Mouse (Mus musculus) limb, embryonic 10.5 days (tissue): ENCODE measurements around the gene Tenm2. TPM values are rescaled to one million over a fixed set of nuclear protein-coding genes. Genes with fewer than 3 reads are reported as not detected.

Source experiments
- DNase-seq: peaks from one replicate; pipeline ENCODE4 v3.0.0-alpha.2; 2017; ENCODE audit warnings: low spot score
- H3K27ac ChIP-seq: fragments of 300-500 bp; sonication (generic); 2 replicates; pipeline ENCODE4 v1.5.1; 2016; ENCODE audit warnings: mild to moderate bottlenecking
- H3K27me3 ChIP-seq: fragments of 300-500 bp; sonication (generic); 2 replicates; pipeline ENCODE4 v1.6.1; 2016; ENCODE audit warnings: low read depth, mild to moderate bottlenecking; ENCODE audit not compliant: poor library complexity, severe bottlenecking
- H3K36me3 ChIP-seq: fragments of 300-500 bp; sonication (generic); 2 replicates; pipeline ENCODE4 v1.6.1; 2016; ENCODE audit warnings: mild to moderate bottlenecking, moderate library complexity
- H3K4me1 ChIP-seq: fragments of 300-500 bp; sonication (generic); 2 replicates; pipeline ENCODE4 v1.6.1; 2016
- H3K4me3 ChIP-seq: fragments of 300-500 bp; sonication (generic); 2 replicates; pipeline ENCODE4 v1.5.1; 2016; ENCODE audit warnings: mild to moderate bottlenecking, moderate library complexity
- H3K9me3 ChIP-seq: fragments of 300-500 bp; sonication (generic); replicated peaks from 2 replicates; pipeline ENCODE4 v1.6.1; 2016; ENCODE audit warnings: mild to moderate bottlenecking
- WGBS: fragments of 180-500 bp; shearing (Covaris S2); methylation state at CpG from one replicate; pipeline ENCODE4 v1.1.7; 2016; 5-methylcytosine and 5-hydroxymethylcytosine counted together
- polyA plus RNA-seq: library from polyadenylated mRNA; unstranded; fragments of >200 nt; fragmentation: Nextera tagmentation; extraction: Ambion mirVana; gene quantifications from 2 replicates; pipeline ENCODE4 v1.2.1, GENCODE M21; 2016

The Tenm2 gene
- polyA plus RNA-seq, 1 experiment from 2014 or later: 0.60 TPM

DNA sequence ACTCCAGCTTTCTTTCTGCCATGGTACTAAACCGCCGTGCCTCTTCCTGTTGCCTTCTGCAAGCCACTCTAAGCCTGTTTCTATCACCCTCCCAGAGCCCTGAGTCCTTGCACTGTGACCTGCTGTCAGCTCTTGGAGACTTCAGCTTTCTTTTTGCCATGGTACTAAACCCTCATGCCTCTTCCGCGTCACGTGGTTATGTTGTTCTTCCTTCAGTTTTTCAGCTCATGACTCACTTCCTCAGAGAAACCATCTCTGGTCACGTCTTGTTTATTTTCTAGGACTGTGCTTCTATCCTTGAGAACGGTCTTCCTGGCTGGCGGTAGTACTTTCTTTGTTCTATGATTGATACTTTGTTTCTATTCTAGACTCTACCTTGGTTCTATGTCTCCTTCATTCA is 537.9 kb downstream of the Tenm2 start:
- H3K36me3 ChIP-seq: no peaks in the 10 kb centered on the region
- H3K4me1 ChIP-seq: peaks cover 15% of the 10 kb centered on the region
- no peaks in the 10 kb centered on the region for H3K27me3 ChIP-seq
- H3K4me3 ChIP-seq: no peak overlapping the region
- no peaks in the 10 kb centered on the region for H3K9me3 ChIP-seq
- DNase-seq: no peak
- 90% methylated on average over 8 of the region's 8 CpGs for WGBS
- H3K27ac ChIP-seq: no peak overlapping the region

GRCm38 (mm10) chr11:36697021-36697639 is 538.6 kb downstream of the Tenm2 start:
- Histone ChIP-seq H3K4me3 (no peak overlapping the region), H3K9me3 (no peaks in the 10 kb centered on the region), H3K27ac (no peak overlapping the region), H3K36me3 (no peaks in the 10 kb centered on the region), H3K27me3 (no peaks in the 10 kb centered on the region), H3K4me1 (peaks cover 15% of the 10 kb centered on the region)
- WGBS: 49% methylated on average over 10 of the region's 10 CpGs
- DNase-seq: no peak

DNA sequence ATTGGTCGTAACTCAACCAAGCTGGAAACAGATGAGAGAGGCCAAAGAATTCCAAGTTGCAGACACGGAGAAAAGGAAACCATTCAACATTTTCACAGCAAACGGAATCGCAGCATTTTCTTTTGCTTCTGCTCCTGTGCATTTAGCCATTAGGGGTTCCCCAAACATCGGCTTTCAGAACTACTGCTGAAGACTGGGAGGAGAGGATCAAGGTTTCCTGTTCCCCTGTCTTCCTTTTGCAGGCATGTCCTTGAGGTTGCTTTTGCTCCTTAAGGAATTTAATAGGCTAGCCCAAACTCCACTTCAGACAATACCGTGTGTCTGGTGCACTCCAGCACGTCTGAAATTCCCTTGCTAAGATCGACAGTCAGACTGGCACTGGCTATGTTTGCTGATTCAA is 541.0 kb downstream of the Tenm2 start:
- 82% methylated on average over 8 of the region's 8 CpGs for WGBS
- H3K4me1 ChIP-seq: peaks cover 15% of the 10 kb centered on the region

DNA sequence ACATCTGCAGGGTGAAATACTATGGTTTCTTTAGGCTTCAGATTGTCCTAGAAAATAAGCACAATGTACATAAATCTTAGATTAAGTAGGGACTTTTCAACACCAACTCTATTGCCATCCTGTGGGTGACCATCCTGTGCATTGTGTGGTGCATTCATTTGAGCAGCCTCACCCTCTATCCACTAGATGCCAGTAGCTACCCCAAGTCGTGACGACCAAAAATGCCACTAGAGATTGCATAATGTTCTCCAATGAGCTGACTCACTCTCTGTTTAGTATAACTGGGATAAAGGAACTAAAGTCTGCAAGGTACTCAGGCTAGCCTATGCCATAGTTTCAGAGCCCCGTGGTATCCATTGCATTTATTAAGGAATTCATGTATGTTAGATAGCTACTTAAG is 543.1 kb downstream of the Tenm2 start:
- H3K27ac ChIP-seq: no peak overlapping the region
- peaks cover 9% of the 10 kb centered on the region; the same call in 1 of the 2 replicates for H3K4me1 ChIP-seq
- 81% methylated on average over 3 of the region's 3 CpGs for WGBS
- H3K36me3 ChIP-seq: no peaks in the 10 kb centered on the region
- DNase-seq: no peak
- H3K9me3 ChIP-seq: no peaks in the 10 kb centered on the region
- no peak overlapping the region for H3K4me3 ChIP-seq
- H3K27me3 ChIP-seq: no peaks in the 10 kb centered on the region

More for the DNA sequence above, 541.0 kb downstream of the Tenm2 start:
- Histone ChIP-seq H3K27me3 (no peaks in the 10 kb centered on the region), H3K9me3 (no peaks in the 10 kb centered on the region), H3K36me3 (no peaks in the 10 kb centered on the region), H3K27ac (no peak overlapping the region), H3K4me3 (no peak overlapping the region)
- no peak for DNase-seq

- H3K36me3 ChIP-seq: no peaks in the 10 kb centered on the region
- H3K27me3 ChIP-seq: no peaks in the 10 kb centered on the region
- no peak for DNase-seq
- H3K4me3 ChIP-seq: no peak overlapping the region
- H3K9me3 ChIP-seq: no peaks in the 10 kb centered on the region
- no peak overlapping the region for H3K27ac ChIP-seq
- H3K4me1 ChIP-seq: no peaks in the 10 kb centered on the region
- WGBS: 80% methylated on average over 6 of the region's 6 CpGs
Observed at GRCm38 (mm10) chr11:36690826-36691225, 544.9 kb downstream of the Tenm2 start.

- no peaks in the 10 kb centered on the region for H3K36me3 ChIP-seq
- no peak overlapping the region for H3K27ac ChIP-seq
- H3K27me3 ChIP-seq: no peaks in the 10 kb centered on the region
- peaks cover 10% of the 10 kb centered on the region for H3K4me1 ChIP-seq
- no peaks in the 10 kb centered on the region for H3K9me3 ChIP-seq
- WGBS: 86% methylated on average over 6 of the region's 6 CpGs
- H3K4me3 ChIP-seq: no peak overlapping the region
- DNase-seq: no peak
Observed at GRCm38 (mm10) chr11:36686253-36686652, 549.5 kb downstream of the Tenm2 start.

DNA sequence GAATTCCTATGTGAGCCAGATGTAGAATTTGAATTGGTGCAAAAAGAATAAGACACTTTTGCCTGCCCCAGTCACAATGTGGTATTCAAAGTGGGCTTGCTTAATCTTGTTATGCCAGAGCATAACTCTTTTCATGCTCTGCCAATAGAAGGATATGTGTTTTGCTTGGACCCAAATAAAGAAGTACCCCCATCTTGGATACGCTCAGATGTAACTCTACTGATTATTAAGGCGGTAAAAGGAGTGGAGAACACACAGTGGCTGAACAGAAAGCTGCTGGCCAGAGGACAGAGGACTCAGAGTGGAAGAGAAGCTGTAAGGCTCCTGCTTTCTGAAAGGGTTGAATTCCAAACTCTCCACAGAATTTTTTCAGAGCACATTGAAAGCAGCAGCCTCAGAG is 556.4 kb downstream of the Tenm2 start:
- H3K27me3 ChIP-seq: peaks cover 18% of the 10 kb centered on the region
- no peak overlapping the region for H3K4me3 ChIP-seq
- H3K27ac ChIP-seq: no peak overlapping the region
- peaks cover 12% of the 10 kb centered on the region for H3K4me1 ChIP-seq
- H3K36me3 ChIP-seq: no peaks in the 10 kb centered on the region
- no peaks in the 10 kb centered on the region for H3K9me3 ChIP-seq
- WGBS: 94% methylated on average over 2 of the region's 2 CpGs
- no peak for DNase-seq

GRCm38 (mm10) chr11:36678542-36678941 is 557.2 kb downstream of the Tenm2 start:
- no peaks in the 10 kb centered on the region for H3K36me3 ChIP-seq
- DNase-seq: no peak
- no peak overlapping the region for H3K27ac ChIP-seq
- H3K4me1 ChIP-seq: peaks cover 12% of the 10 kb centered on the region
- peak overlapping the region; percentile 57 for H3K4me3 ChIP-seq
- peaks cover 18% of the 10 kb centered on the region for H3K27me3 ChIP-seq
- no peaks in the 10 kb centered on the region for H3K9me3 ChIP-seq
- 56% methylated on average over 2 of the region's 2 CpGs for whole genome bisulfite sequencing

DNA sequence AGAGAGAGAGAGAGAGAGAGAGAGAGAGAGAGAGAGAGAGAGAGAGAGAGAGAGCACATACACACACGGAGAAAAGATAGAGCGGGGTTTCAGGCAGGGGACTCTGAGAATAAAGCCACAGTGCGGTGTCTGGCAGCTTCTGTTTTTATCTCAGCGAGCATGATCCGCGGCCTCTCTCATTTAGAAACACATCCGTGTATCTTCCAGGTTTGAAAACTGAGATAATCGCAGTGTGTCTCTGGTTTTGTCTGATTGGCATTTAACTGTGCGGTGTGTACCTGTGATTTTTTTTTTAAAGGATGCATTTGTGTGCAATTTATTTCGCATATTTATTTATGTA is 557.7 kb downstream of the Tenm2 start:
- DNase-seq: no peak
- WGBS: 12% methylated on average over 10 of the region's 10 CpGs
- peak overlapping the region; percentile 57 for H3K4me3 ChIP-seq
- H3K27ac ChIP-seq: peak overlapping the region; percentile 89
- no peaks in the 10 kb centered on the region for H3K36me3 ChIP-seq
- peaks cover 18% of the 10 kb centered on the region for H3K27me3 ChIP-seq
- H3K4me1 ChIP-seq: peaks cover 12% of the 10 kb centered on the region
- H3K9me3 ChIP-seq: no peaks in the 10 kb centered on the region

DNA sequence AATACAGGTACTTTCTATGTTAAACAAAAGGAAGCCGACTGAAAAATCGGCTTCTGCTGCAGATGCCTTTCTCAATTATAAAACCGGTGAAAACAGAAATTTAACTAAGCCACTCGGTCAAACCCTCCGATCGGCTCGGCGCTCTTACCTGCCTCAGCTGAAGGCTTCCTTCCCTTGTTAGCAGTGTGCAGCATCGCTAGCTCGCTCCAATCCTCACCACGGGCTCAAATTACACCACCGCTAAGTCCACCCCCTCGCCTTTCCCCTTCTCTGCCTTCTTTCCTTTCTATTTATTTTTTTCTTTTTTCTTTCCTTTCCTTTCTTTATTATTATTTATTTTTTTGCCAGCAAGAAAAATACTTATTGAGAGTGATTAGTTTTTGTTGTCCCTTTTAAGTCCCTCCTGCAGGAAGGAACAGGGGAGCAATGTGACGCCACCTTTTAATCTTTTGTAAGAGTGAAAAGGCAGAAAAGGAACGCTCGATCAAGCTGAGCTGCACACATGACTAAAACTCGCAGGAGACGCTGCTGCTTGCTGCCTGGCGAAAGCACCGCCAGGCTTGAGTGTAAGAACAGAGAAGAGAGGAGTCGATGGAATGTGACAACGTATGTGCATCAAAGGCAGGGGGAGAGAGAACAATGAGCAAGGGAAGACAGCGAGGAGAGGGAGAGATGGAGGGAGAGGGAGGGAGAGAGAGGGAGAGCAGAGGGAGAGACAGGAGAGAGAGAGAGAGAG is 558.3 kb downstream of the Tenm2 start:
- H3K27me3 ChIP-seq: peaks cover 18% of the 10 kb centered on the region
- WGBS: 1% methylated on average over 23 of the region's 23 CpGs
- H3K9me3 ChIP-seq: no peaks in the 10 kb centered on the region
- H3K27ac ChIP-seq: peak overlapping the region; percentile 89
- H3K36me3 ChIP-seq: no peaks in the 10 kb centered on the region
- peak overlapping the region; percentile 57 for H3K4me3 ChIP-seq
- DNase-seq: peak; percentile 63
- H3K4me1 ChIP-seq: peaks cover 12% of the 10 kb centered on the region

- WGBS: 64% methylated on average over 16 of the region's 16 CpGs
- Histone ChIP-seq H3K27ac (no peak overlapping the region), H3K4me3 (peak overlapping the region; percentile 57), H3K27me3 (peaks cover 18% of the 10 kb centered on the region), H3K9me3 (no peaks in the 10 kb centered on the region), H3K4me1 (peaks cover 6% of the 10 kb centered on the region), H3K36me3 (no peaks in the 10 kb centered on the region)
- no peak for DNase-seq
Observed at GRCm38 (mm10) chr11:36676446-36677284, 559.1 kb downstream of the Tenm2 start.

- no peak for DNase-seq
- Histone ChIP-seq H3K4me1 (no peaks in the 10 kb centered on the region), H3K27me3 (peaks cover 18% of the 10 kb centered on the region), H3K27ac (no peak overlapping the region), H3K36me3 (no peaks in the 10 kb centered on the region), H3K4me3 (no peak overlapping the region), H3K9me3 (no peaks in the 10 kb centered on the region)
- WGBS: 90% methylated on average over 4 of the region's 4 CpGs
Observed at GRCm38 (mm10) chr11:36674902-36675422, 560.8 kb downstream of the Tenm2 start.

DNA sequence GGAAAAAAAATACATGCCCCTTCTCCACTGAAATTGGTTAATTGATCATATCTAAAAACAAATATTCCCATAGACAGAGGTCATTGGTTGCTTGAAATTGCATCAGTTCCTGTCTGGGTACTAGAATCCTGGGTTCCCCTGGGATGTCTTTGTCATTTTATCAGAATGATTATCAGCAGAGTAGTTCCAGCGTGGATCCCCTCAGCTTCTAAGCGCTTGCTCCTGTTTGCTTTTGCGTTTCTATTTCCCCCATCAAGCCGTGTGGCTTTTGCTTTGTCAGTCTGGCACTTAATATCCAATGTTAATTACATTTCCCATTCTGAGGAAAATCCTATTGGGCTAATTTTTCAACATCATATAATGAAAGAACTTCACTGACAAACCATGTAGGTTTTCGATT is 561.6 kb downstream of the Tenm2 start:
- no peaks in the 10 kb centered on the region for H3K4me1 ChIP-seq

More for the DNA sequence above, 561.6 kb downstream of the Tenm2 start:
- no peak for DNase-seq
- Histone ChIP-seq H3K27me3 (peaks cover 15% of the 10 kb centered on the region), H3K36me3 (no peaks in the 10 kb centered on the region), H3K9me3 (no peaks in the 10 kb centered on the region), H3K27ac (no peak overlapping the region), H3K4me3 (no peak overlapping the region)
- 78% methylated on average over 5 of the region's 5 CpGs for WGBS
